Mouse (Mus musculus) stomach, embryonic 16.5 days (tissue): ENCODE data around the gene Msi2. TPM values are rescaled to one million over a fixed set of nuclear protein-coding genes. Genes with fewer than 3 reads are reported as not detected.

ENCODE experiments used
- ATAC-seq: fragments of 200-750 bp; cut with Nextera tagmentation; 2 replicates; pipeline ENCODE4 v1.8.0; 2017; ENCODE audit warnings: moderate number of reproducible peaks, moderate TSS enrichment; ENCODE audit not compliant: insufficient read depth, low FRiP score
- H3K27ac ChIP-seq: fragments of 300-500 bp; sonication (generic); 2 replicates; pipeline ENCODE4 v1.5.1; 2014; ENCODE audit warnings: low read length
- H3K27me3 ChIP-seq: fragments of 300-500 bp; sonication (generic); 2 replicates; pipeline ENCODE4 v1.6.1; 2014; ENCODE audit warnings: low read length, control low read depth, mixed read lengths; ENCODE audit not compliant: control insufficient read depth, insufficient read depth
- H3K36me3 ChIP-seq: fragments of 300-500 bp; sonication (generic); 2 replicates; pipeline ENCODE4 v1.6.1; 2014; ENCODE audit warnings: low read length; ENCODE audit not compliant: control insufficient read depth, insufficient read depth
- H3K4me1 ChIP-seq: fragments of 300-500 bp; sonication (generic); 2 replicates; pipeline ENCODE4 v1.6.1; 2014; ENCODE audit warnings: low read length, control low read depth, mixed read lengths; ENCODE audit not compliant: control insufficient read depth, insufficient read depth
- H3K4me2 ChIP-seq: fragments of 300-500 bp; sonication (generic); 2 replicates; pipeline ENCODE4 v1.6.1; 2014; ENCODE audit warnings: low read depth, low read length, mixed read lengths
- H3K4me3 ChIP-seq: fragments of 300-500 bp; sonication (generic); replicated peaks from 2 replicates; pipeline ENCODE4 v1.5.1; 2014; ENCODE audit warnings: mild to moderate bottlenecking, low read length
- H3K9ac ChIP-seq: fragments of 300-500 bp; sonication (generic); 2 replicates; pipeline ENCODE4 v1.6.1; 2014; ENCODE audit warnings: low read length
- H3K9me3 ChIP-seq: fragments of 300-500 bp; sonication (generic); replicated peaks from 2 replicates; pipeline ENCODE4 v1.6.1; 2016; ENCODE audit warnings: low read length, control low read depth; ENCODE audit not compliant: control insufficient read depth
- WGBS: fragments of 180-500 bp; shearing (Covaris S2); extraction: QIAGEN DNeasy Blood & Tissue Kit; methylation state at CpG from one replicate; pipeline ENCODE4 v1.1.7; 2014; 5-methylcytosine and 5-hydroxymethylcytosine counted together
- polyA plus RNA-seq: library from polyadenylated mRNA; unstranded; fragments of >200 nt; fragmentation: Nextera tagmentation; extraction: Ambion mirVana; gene quantifications from 2 replicates; pipeline ENCODE4 v1.2.1, GENCODE M21; 2015

Msi2 gene
- polyA plus RNA-seq, 1 experiment from 2014 or later = 11.7 TPM

- 21% methylated on average over 17 of the region's 17 CpGs for WGBS
- H3K27ac ChIP-seq = peak overlapping the region; percentile 86
- H3K36me3 ChIP-seq = no peaks in the 10 kb centered on the region
- no peaks in the 10 kb centered on the region for H3K9me3 ChIP-seq
- H3K27me3 ChIP-seq = no peaks in the 10 kb centered on the region
- ATAC-seq = peak; percentile 34; the same call in 1 of the 2 replicates
- peaks cover 52% of the 10 kb centered on the region for H3K4me1 ChIP-seq
- peak overlapping the region; percentile 47 for H3K9ac ChIP-seq
- H3K4me2 ChIP-seq = peak overlapping the region; percentile 41
- no peak overlapping the region for H3K4me3 ChIP-seq
These were observed 313.3 kb downstream of the Msi2 start for GRCm38 (mm10) chr11:88404816-88405613.

GRCm38 (mm10) chr11:88404247-88404677 is 314.1 kb downstream of the Msi2 start:
- Histone ChIP-seq H3K4me3 (no peak overlapping the region), H3K4me1 (peaks cover 56% of the 10 kb centered on the region), H3K4me2 (peak overlapping the region; percentile 41), H3K9me3 (no peaks in the 10 kb centered on the region), H3K27ac (peak overlapping the region; percentile 86), H3K9ac (peak overlapping the region; percentile 47), H3K27me3 (no peaks in the 10 kb centered on the region), H3K36me3 (no peaks in the 10 kb centered on the region)
- WGBS = 40% methylated on average over 5 of the region's 5 CpGs
- ATAC-seq = peak; percentile 75

- peaks cover 60% of the 10 kb centered on the region for H3K4me1 ChIP-seq
- no peak for ATAC-seq
These were observed 316.0 kb downstream of the Msi2 start for GRCm38 (mm10) chr11:88402290-88402689.

GRCm38 (mm10) chr11:88401333-88401732 is 317.0 kb downstream of the Msi2 start:
- Histone ChIP-seq H3K27ac (no peak overlapping the region), H3K4me1 (peaks cover 54% of the 10 kb centered on the region), H3K36me3 (no peaks in the 10 kb centered on the region), H3K9ac (no peak overlapping the region), H3K9me3 (no peaks in the 10 kb centered on the region), H3K4me2 (no peak overlapping the region), H3K4me3 (no peak overlapping the region), H3K27me3 (no peaks in the 10 kb centered on the region)
- 74% methylated on average over 6 of the region's 6 CpGs for WGBS
- no peak for ATAC-seq

More at GRCm38 (mm10) chr11:88402290-88402689, 316.0 kb downstream of the Msi2 start:
- 36% methylated on average over 7 of the region's 7 CpGs for WGBS
- H3K4me2 ChIP-seq = no peak overlapping the region
- H3K36me3 ChIP-seq = no peaks in the 10 kb centered on the region
- H3K27ac ChIP-seq = peak overlapping the region; percentile 68
- H3K9ac ChIP-seq = peak overlapping the region; percentile 36; the same call in 1 of the 2 replicates
- no peaks in the 10 kb centered on the region for H3K9me3 ChIP-seq
- no peaks in the 10 kb centered on the region for H3K27me3 ChIP-seq
- no peak overlapping the region for H3K4me3 ChIP-seq

GRCm38 (mm10) chr11:88400926-88401325 is 317.4 kb downstream of the Msi2 start:
- 72% methylated on average over 10 of the region's 10 CpGs for WGBS
- no peak for ATAC-seq
- Histone ChIP-seq H3K27ac (no peak overlapping the region), H3K9me3 (no peaks in the 10 kb centered on the region), H3K9ac (0 out of 2 replicates have a peak overlapping the region, but pooled peaks have one; percentile 17), H3K36me3 (no peaks in the 10 kb centered on the region), H3K4me2 (no peak overlapping the region), H3K27me3 (no peaks in the 10 kb centered on the region), H3K4me3 (no peak overlapping the region), H3K4me1 (peaks cover 54% of the 10 kb centered on the region)

GRCm38 (mm10) chr11:88400235-88400634 is 318.1 kb downstream of the Msi2 start:
- Histone ChIP-seq H3K4me1 (peaks cover 57% of the 10 kb centered on the region), H3K4me3 (no peak overlapping the region), H3K9ac (no peak overlapping the region), H3K9me3 (no peaks in the 10 kb centered on the region), H3K27me3 (no peaks in the 10 kb centered on the region), H3K4me2 (no peak overlapping the region), H3K27ac (no peak overlapping the region), H3K36me3 (no peaks in the 10 kb centered on the region)
- WGBS = 77% methylated on average over 6 of the region's 6 CpGs
- no peak for ATAC-seq

- Histone ChIP-seq H3K36me3 (no peaks in the 10 kb centered on the region), H3K9me3 (no peaks in the 10 kb centered on the region), H3K27ac (peak overlapping the region; percentile 13; the same call in 1 of the 2 replicates), H3K9ac (no peak overlapping the region), H3K4me3 (no peak overlapping the region), H3K4me2 (no peak overlapping the region), H3K4me1 (peaks cover 57% of the 10 kb centered on the region), H3K27me3 (no peaks in the 10 kb centered on the region)
- ATAC-seq = no peak
- 58% methylated on average over 5 of the region's 5 CpGs for WGBS
These were observed 318.9 kb downstream of the Msi2 start for GRCm38 (mm10) chr11:88399431-88399830.

GRCm38 (mm10) chr11:88399028-88399427 is 319.3 kb downstream of the Msi2 start:
- Histone ChIP-seq H3K36me3 (no peaks in the 10 kb centered on the region), H3K27ac (peak overlapping the region; percentile 13; the same call in 1 of the 2 replicates), H3K4me3 (no peak overlapping the region), H3K9ac (no peak overlapping the region), H3K9me3 (no peaks in the 10 kb centered on the region), H3K4me1 (peaks cover 57% of the 10 kb centered on the region), H3K4me2 (no peak overlapping the region), H3K27me3 (no peaks in the 10 kb centered on the region)
- WGBS = 78% methylated on average over 5 of the region's 5 CpGs
- ATAC-seq = no peak
